Mouse (Mus musculus): ENCODE measurements around the gene Lclat1. TPM values are rescaled to one million over a fixed set of nuclear protein-coding genes. Genes with fewer than 3 reads are reported as not detected.

Gene Lclat1
- polyA plus RNA-seq (2012; rRNA removed) = 1.4 and 2.1 TPM in 2 replicates

DNA sequence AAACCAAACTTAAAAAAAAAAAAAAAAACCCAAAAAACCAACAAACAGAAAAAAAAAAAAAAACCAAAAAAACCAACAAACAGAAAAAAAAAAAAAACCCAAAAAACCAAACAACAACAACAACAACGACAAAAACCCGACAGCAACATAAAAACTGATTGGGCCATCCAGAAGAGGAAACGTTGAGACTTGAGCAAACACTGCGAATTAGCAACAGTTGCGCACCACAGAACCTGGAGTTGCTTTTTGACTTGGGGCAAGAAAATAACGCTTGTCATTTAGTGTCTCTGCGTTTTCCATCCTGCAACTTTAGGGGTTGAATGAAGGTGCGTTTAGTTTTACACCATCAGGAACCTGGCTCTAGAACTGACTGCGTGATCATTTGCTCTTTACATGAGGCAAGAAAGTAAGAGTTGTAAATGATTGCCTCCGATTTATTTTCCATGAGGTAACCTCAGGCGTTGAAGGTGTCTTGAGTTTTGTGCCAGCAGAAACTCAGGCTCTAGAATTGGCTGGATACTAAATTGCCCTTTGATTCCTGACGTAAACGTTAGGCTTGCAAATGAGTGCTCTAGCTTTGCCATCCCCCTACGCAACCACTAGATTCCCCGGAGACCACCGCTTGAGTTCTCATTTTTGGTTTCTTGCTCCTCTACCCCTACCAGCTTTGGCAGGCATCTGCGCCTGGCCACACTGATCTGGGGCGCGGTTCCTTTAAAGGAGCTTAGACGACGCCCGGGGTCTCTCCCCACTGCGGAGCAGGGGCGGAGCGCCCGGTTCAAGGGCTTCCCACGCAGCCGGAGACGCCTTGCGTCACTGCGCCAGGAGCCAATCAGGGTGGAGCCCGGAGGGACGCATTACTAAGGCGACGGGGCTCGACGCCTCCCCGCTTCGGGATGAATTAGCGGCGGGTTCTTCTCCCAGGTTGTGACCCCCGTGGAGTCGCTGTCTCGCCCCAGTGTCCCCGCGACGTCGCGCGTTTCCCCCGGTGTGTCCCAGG is at the start of gene Lclat1:
Lclat1 (plus strand) TSS at position 828 of the 1,000 bp plus-strand sequence.

Other genes starting within 250 kb of the Lclat1 start
- gene Lbh, start 189.7 kb upstream of the Lclat1 start, polyA plus RNA-seq (2012; rRNA removed) = 5.8 and 6.6 TPM in 2 replicates